Mouse (Mus musculus) spleen, adult 2 months (tissue): ENCODE results near the gene Zfp217.

Experiments used
- CTCF ChIP-seq: fragments of 200-500 bp; IDR thresholded peaks from 2 replicates; pipeline ENCODE4 v1.5.1; 2011; ENCODE audit warnings: mild to moderate bottlenecking, inconsistent platforms; ENCODE audit not compliant: insufficient read depth, insufficient read length, insufficient replicate concordance; ENCODE audit errors: extremely low read depth
- POLR2A ChIP-seq: fragments of 200-500 bp; IDR thresholded peaks from 2 replicates; pipeline ENCODE4 v1.6.1; 2011; ENCODE audit warnings: low read depth, low read length, inconsistent platforms

- TF ChIP-seq POLR2A (no peak), CTCF (no peak)
Observed at GRCm38 (mm10) chr2:170141481-170141880, 6.4 kb downstream of the Zfp217 start.
